Mouse (Mus musculus) Patski (cell line): ENCODE measurements around the gene Cdh23. TPM values are rescaled to one million over a fixed set of nuclear protein-coding genes. Genes with fewer than 3 reads are reported as not detected.

Experiments used
- ATAC-seq: fragments of 100-300 bp; one replicate; pipeline ENCODE4 v1.8.0; 2021
- CTCF ChIA-PET: fragments of 350-600 bp; sonication (Branson Sonifier 250); formaldehyde crosslinking; loops from one replicate; lab custom pipeline; 2022; ENCODE audit warnings: inconsistent platforms; lab: Charles Lee
- POLR2A ChIA-PET: fragments of 350-600 bp; sonication (Branson Sonifier 250); formaldehyde crosslinking; loops from one replicate; lab custom pipeline; 2022; ENCODE audit warnings: antibody characterized with exemption, inconsistent platforms; lab: Charles Lee
- DNase-seq: peaks from one replicate; pipeline ENCODE4 v3.0.0-alpha.2; 2011; ENCODE audit warnings: low read depth, low spot score
- H3K27me3 ChIP-seq: fragments of 371-371 bp; one replicate; pipeline ENCODE4 v1.5.1; 2021
- CTCF ChIP-seq: fragments of 100-300 bp; IDR thresholded peaks from one replicate; pipeline ENCODE4 v1.5.1; 2021
- in situ Hi-C: fragments of 300-500 bp; cut with MboI; formaldehyde crosslinking; loops from 3 replicates; pipeline ENCODE4 v1.11.1; 2018; ENCODE audit warnings: low pct_unique_long_range_greater_than_20kb, mixed read lengths
- polyA plus RNA-seq: library from polyadenylated mRNA; unstranded; gene quantifications from one replicate; pipeline ENCODE4 v1.2.3, GENCODE M21; 2021

The Cdh23 gene
- polyA plus RNA-seq, 1 experiment from 2014 or later, result 0.19 TPM

GRCm38 (mm10) chr10:60685764-60686640 lies 10.3 kb downstream of the Cdh23 start:
- ATAC-seq (no peak), DNase-seq (no peak)
- ChIA-PET CTCF (no interaction called here), POLR2A (no interaction called here)
- TF ChIP-seq CTCF, result no peak
- in situ Hi-C loops, result loop anchor here (5.0 kb wide), 1 partner anchor 154 kb away; no protein-coding TSS in a partner anchor
- peaks cover 51% of the 10 kb centered on the region for H3K27me3 ChIP-seq

- CTCF ChIA-PET, result no interaction called here
- no peak for TF ChIP-seq CTCF
- POLR2A ChIA-PET, result no interaction called here
- ATAC-seq, result no peak
- no peak for DNase-seq
- peaks cover 31% of the 10 kb centered on the region for H3K27me3 ChIP-seq
- in situ Hi-C loops, result no loop called here
Measured at GRCm38 (mm10) chr10:60678926-60679325, 17.4 kb downstream of the Cdh23 start.

DNA sequence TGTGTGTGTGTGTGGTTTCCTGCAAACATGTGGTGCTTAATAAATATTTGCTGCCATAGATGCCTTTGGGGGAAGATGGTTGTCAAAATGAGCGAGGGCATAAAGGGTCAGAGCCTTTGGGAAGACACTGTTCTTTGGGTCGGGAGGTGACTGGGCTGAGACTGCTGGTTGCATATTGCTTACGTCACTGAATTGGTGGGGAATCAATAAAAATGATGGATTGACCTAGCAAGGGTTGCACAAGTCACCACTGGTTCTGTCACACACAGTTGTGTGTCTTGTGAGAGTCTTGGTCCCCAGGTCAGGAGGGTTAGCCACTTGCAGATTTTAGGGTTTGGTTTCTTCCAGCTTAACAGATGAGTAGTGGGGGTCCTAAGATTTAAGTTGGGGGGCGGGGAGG lies 19.0 kb downstream of the Cdh23 start:
- DNase-seq (no peak), ATAC-seq (no peak)
- H3K27me3 ChIP-seq, result peaks cover 31% of the 10 kb centered on the region
- ChIA-PET CTCF (no interaction called here), POLR2A (interaction anchor here (0.6 kb wide), 1 partner anchor 22 kb away, joined by 5 read pairs; no protein-coding TSS in a partner anchor)
- in situ Hi-C loops, result no loop called here
- TF ChIP-seq CTCF, result no peak

DNA sequence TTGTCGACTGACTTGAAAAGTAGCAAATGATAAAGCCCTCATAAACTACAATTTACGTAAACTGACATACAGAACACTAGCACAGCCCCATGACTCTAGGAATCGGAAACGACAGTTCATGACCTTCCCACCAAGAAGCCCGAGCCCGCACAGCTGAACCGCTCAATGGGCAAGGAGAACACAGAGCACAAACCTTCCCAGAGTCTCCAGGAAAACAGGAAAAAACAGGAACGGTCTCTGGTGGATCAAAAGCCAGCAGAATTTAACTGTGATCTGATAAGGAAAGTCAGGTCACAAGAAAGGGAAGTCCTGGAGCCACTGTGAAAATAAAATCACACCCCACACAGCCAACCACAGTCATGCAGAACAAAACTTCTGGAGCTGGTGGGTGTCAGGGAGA lies 26.1 kb downstream of the Cdh23 start:
- ChIA-PET CTCF (no interaction called here), POLR2A (no interaction called here)
- H3K27me3 ChIP-seq, result peaks cover 19% of the 10 kb centered on the region
- no peak for TF ChIP-seq CTCF
- ATAC-seq (no peak), DNase-seq (no peak)
- in situ Hi-C loops, result no loop called here

DNA sequence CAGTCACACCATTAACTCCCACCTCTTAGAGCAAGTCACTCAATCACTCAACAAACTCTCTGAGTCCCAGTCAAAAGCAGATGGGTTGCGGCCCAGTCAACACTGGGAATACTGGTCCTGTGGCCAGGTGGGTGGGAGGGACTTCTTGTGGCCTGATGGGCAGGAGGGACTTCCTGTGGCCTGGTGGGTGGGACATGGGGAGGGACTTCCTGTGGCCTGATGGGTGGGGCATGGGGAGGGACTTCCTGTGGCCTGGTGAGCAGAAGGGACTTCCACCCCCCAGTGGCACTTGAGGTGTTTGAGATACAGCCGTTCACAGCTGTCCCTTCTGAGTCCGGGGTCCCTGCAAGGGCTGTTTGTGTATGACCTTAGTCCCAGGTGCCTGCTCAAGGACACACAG lies 27.7 kb downstream of the Cdh23 start:
- ChIA-PET CTCF (no interaction called here), POLR2A (no interaction called here)
- peaks cover 20% of the 10 kb centered on the region for H3K27me3 ChIP-seq
- in situ Hi-C loops, result no loop called here
- TF ChIP-seq CTCF, result no peak
- ATAC-seq, result no peak
- no peak for DNase-seq

DNA sequence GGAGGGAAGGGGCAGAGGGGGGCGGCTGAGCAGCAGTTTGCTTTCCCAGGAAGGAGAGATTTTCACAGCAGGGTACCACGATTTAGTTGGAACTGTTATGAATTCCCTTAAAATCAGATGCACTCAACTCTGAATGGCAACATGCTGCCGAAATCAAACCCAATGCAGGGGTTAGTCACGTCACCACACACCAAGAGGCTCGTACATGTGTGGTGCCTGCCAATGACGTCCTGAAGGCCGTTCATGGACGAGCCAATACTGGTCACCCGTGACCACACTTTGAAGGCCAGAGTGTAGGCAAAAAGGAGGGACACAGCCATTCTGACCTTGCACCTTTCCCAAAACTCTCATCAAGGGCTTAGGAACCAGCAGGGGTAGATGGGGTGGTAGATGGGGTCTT lies 35.3 kb downstream of the Cdh23 start:
- peaks cover 17% of the 10 kb centered on the region for H3K27me3 ChIP-seq
- in situ Hi-C loops, result no loop called here
- CTCF ChIA-PET, result no interaction called here
- ATAC-seq, result no peak
- POLR2A ChIA-PET, result no interaction called here
- no peak for TF ChIP-seq CTCF
- DNase-seq, result no peak

GRCm38 (mm10) chr10:60659450-60660020 lies 36.8 kb downstream of the Cdh23 start:
- in situ Hi-C loops, result no loop called here
- ChIA-PET POLR2A (no interaction called here), CTCF (no interaction called here)
- ATAC-seq (no peak), DNase-seq (no peak)
- peaks cover 16% of the 10 kb centered on the region for H3K27me3 ChIP-seq
- TF ChIP-seq CTCF, result no peak

GRCm38 (mm10) chr10:60658176-60658575 lies 38.1 kb downstream of the Cdh23 start:
- DNase-seq (no peak), ATAC-seq (no peak)
- TF ChIP-seq CTCF, result no peak
- POLR2A ChIA-PET, result no interaction called here
- H3K27me3 ChIP-seq, result peaks cover 6% of the 10 kb centered on the region
- in situ Hi-C loops, result no loop called here
- CTCF ChIA-PET, result no interaction called here

DNA sequence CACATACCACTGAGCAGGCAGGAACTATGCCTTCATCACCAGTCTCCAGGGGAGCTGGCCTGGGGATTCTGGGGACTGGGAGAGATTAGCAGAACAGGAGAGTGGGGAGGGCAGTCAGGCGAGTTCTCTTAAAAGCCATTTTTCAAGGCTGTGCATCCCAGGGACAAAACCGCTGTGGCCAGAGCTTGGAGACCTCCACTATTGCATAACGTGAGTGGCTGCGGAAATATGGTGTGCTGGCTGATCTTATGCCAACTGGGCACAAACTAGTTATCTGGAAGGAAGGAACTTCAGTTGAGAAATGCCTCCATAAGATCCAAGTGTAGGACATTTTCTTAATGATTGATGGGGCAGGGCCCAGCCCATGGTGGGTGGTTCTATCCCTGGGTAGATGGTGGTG lies 42.6 kb downstream of the Cdh23 start:
- ATAC-seq, result peak; percentile 81
- peak; percentile 73 for DNase-seq
- no peak for TF ChIP-seq CTCF
- ChIA-PET POLR2A (interaction anchor here (1.2 kb wide), 1 partner anchor 209 kb away, joined by 3 read pairs; no protein-coding TSS in a partner anchor), CTCF (no interaction called here)
- in situ Hi-C loops, result no loop called here
- peaks cover 13% of the 10 kb centered on the region for H3K27me3 ChIP-seq

- TF ChIP-seq CTCF, result no peak
- ChIA-PET CTCF (no interaction called here), POLR2A (interaction anchor here (1.2 kb wide), 1 partner anchor 208 kb away, joined by 3 read pairs; no protein-coding TSS in a partner anchor)
- H3K27me3 ChIP-seq, result peaks cover 18% of the 10 kb centered on the region
- ATAC-seq (no peak), DNase-seq (no peak)
- in situ Hi-C loops, result no loop called here
Measured at GRCm38 (mm10) chr10:60653106-60653505, 43.2 kb downstream of the Cdh23 start.

GRCm38 (mm10) chr10:60644079-60644641 lies 52.1 kb downstream of the Cdh23 start:
- ChIA-PET POLR2A (no interaction called here), CTCF (no interaction called here)
- in situ Hi-C loops, result no loop called here
- DNase-seq (no peak), ATAC-seq (peak; percentile 26)
- peaks cover 24% of the 10 kb centered on the region for H3K27me3 ChIP-seq
- no peak for TF ChIP-seq CTCF
